Comparison of ENCODE assay signal across 23 mouse cellular contexts in the genomic region with DNA sequence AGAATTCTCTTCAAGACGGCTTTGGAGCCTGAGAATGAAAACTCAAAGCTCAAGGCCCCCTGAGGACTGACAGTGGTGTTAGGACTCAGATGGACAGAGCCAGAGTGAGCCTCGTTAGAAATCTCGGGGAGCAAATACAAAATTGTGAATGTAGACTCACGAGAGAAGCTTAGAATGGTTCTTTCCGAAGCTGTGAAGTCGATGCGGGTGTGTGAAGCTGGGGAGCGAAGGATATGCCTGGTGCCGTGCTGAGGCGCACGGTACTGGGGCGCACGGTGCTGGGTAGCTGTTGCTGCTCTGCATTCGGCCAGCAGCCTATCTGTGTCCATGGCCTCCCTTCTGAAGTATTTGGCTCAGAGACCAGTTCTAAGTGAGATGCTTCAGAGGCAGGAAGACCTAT. TPM values are rescaled to one million over a fixed set of nuclear protein-coding genes. Genes with fewer than 3 reads are reported as not detected.
"Had no signal": no experiment of that assay in that cellular context is flagged by ENCODE, and none has a peak within 500 bp of the region (broad histone marks: within the 10 kb centered on the region; RNA-seq: fewer than 3 reads in every experiment).

No protein-coding gene starts in this region.

- ATAC-seq: hindbrain, embryonic 16.5 days; hindbrain, postnatal 0 days; inflammation-experienced regulatory T-cells, adult 6 months; intestine, embryonic 15.5 days; intestine, embryonic 16.5 days; intestine, postnatal 0 days had no signal

- DNase-seq: heart, postnatal 10 days; heart, postnatal 36 days; heart, postnatal 4 days; kidney, adult 11 months; kidney, adult 18-20 months; kidney, adult 2 months; kidney, adult 8-10 months; kidney, adult 9 months; kidney, postnatal 10 days; kidney, postnatal 14 days; kidney, postnatal 25 days; kidney, postnatal 36 days; kidney, postnatal 4 days; layer of hippocampus, adult 9-11 months; layer of hippocampus, postnatal 36 days had no signal

RNA-seq across cellular contexts. Expression of gene Sptssb, which starts 11.4 kb away (rescaled TPM):
- total RNA-seq: heart, postnatal 10 days; heart, postnatal 25 days; heart, postnatal 36 days; heart, postnatal 4 days; hematopoietic stem cell, adult 5-6 weeks had no signal
